Mouse (Mus musculus) testis, adult 2 months (tissue): ENCODE results near the gene Grin2c.

Experiments used
- CTCF ChIP-seq: fragments of 200-500 bp; IDR thresholded peaks from 2 replicates; pipeline ENCODE4 v1.5.1; 2012; ENCODE audit warnings: low read depth, mild to moderate bottlenecking, inconsistent platforms, low read length, moderate library complexity; ENCODE audit not compliant: control insufficient read depth, insufficient read depth, insufficient replicate concordance
- POLR2A ChIP-seq: fragments of 200-500 bp; IDR thresholded peaks from 2 replicates; pipeline ENCODE4 v1.6.1; 2012; ENCODE audit warnings: low read depth, mild to moderate bottlenecking, inconsistent platforms, low read length, moderate library complexity; ENCODE audit not compliant: control insufficient read depth

GRCm38 (mm10) chr11:115225301-115225700, 41.7 kb downstream of the Grin2c start:
- TF ChIP-seq CTCF (no peak), POLR2A (no peak)
